Mouse (Mus musculus): Measurements from ENCODE around the gene Slc25a16. TPM values are rescaled to one million over a fixed set of nuclear protein-coding genes. Genes with fewer than 3 reads are reported as not detected.

Gene Slc25a16
- 3.6 TPM for polyA plus RNA-seq (2012; fragmentation: generic; extraction: Trizol)
- long read RNA-seq, experiment 1, partial matches to known transcripts: 0 of 4 reads
- long read RNA-seq, experiment 1, other reads (novel, unspliced or antisense): 2 of 4 reads
- long read RNA-seq, experiment 2, transcript Slc25a16-201 (9 exons, 3,145 nt): major isoform, 22 of 31 reads
- long read RNA-seq, experiment 2, partial matches to known transcripts: 0 of 31 reads
- long read RNA-seq, experiment 2, other reads (novel, unspliced or antisense): 8 of 31 reads

DNA sequence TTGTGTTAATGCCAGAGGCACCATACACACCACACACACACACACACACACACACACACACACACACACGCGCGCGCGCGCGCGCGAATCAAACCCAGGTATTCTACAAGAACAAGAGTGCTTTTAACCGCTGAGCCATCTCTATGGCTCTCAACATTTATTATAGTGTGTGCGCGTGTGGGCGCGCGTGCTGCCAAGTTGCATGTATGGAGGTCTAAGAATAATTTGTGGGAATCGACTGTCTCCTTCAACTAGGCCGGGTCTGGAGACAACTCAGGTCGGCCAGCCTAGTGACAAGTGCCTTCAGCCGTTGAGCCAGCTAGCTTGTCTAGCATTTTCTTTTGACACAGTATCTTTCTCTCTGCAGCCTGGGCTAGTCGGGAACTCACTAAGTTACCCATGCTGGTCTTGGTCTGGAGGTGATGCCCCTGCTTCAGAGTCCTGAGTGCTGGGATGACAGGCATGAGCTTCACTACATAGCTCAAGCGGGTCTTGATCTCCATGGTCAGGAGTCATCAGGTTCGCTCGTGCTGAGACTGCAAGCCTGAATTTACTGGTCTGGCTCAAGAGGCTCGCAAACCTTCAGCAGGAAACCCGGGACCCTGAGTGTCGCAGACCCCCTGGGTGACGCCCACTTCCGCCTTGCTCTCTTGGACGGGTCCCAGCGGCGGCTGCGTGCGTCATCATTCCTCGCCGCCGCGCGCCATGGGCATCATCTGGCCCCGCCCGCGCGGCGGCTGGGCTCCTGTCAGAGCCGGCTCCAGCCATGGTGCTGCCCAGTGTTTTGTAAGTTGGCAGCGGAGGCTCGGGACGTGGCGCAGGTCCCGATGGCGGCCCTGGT lies at the start of gene Slc25a16:
Gene Slc25a16, plus strand, starts transcription at position 709 of the 841 bp plus-strand sequence.
- H3K79me3 ChIP-seq (ENCODE audit: low read depth): peaks cover 7% of the 10 kb centered on the region
- H3K27me3 ChIP-seq (ENCODE audit: control insufficient read depth, insufficient read depth, insufficient read length): no peaks in the 10 kb centered on the region
- no peak for TF ChIP-seq CEBPB (IDR thresholded peaks at IDR 0.05; ENCODE audit: low read depth)
- no peak for TF ChIP-seq MYOG (IDR thresholded peaks at IDR 0.05; ENCODE audit: control insufficient read depth, extremely low read depth, insufficient read length)
- TF ChIP-seq MAX (IDR thresholded peaks at IDR 0.05): peak; percentile 66
- H3ac ChIP-seq (ENCODE audit: control insufficient read depth, insufficient read length, low read depth): peak within 1 kb of the TSS; percentile 96
- no peaks in the 10 kb centered on the region for H3K36me3 ChIP-seq (ENCODE audit: control insufficient read depth, insufficient read depth)
- H3K4me3 ChIP-seq (ENCODE audit: insufficient read depth, poor library complexity, severe bottlenecking): peak within 1 kb of the TSS; percentile 76
- peaks cover 31% of the 10 kb centered on the region for H3K79me2 ChIP-seq (ENCODE audit: control insufficient read depth, insufficient read depth)

DNA sequence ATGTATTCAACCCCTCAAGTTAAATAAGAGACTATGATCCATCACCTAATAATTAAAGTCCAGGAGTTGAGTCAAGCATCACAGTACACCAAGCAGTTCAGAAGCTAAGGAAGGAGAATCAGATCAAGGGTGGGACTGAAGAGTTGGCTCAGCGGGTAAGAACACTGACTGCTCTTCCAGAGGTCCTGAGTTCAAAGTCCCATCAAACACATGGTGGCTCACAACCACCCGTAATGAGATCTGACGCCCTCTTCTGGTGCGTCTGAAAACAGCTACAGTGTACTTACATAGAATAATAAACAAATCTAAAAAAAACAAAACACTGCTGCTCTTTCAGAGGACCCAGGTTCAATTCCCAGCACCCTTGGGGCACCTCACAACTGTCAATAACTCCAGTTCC lies 45.6 kb upstream of the Slc25a16 start:
- no peaks in the 10 kb centered on the region for H3K36me3 ChIP-seq (ENCODE audit: control insufficient read depth, insufficient read depth)
- TF ChIP-seq MYOD1 (IDR thresholded peaks at IDR 0.05; ENCODE audit: control insufficient read depth, insufficient read length, low read depth): no peak
- TF ChIP-seq MYOG (IDR thresholded peaks at IDR 0.05; ENCODE audit: control insufficient read depth, extremely low read depth, insufficient read length): no peak
- TF ChIP-seq USF1 (IDR thresholded peaks at IDR 0.05; ENCODE audit: low read depth): no peak
- TF ChIP-seq FOSL1 (IDR thresholded peaks at IDR 0.05; ENCODE audit: insufficient read depth, low read length, poor library complexity, severe bottlenecking): no peak
- TF ChIP-seq CEBPB (IDR thresholded peaks at IDR 0.05; ENCODE audit: low read depth): no peak
- TF ChIP-seq MAX (IDR thresholded peaks at IDR 0.05): no peak
- TF ChIP-seq CTCF (IDR thresholded peaks at IDR 0.05; ENCODE audit: control insufficient read depth, insufficient read depth, insufficient read length): no peak
- H3K79me2 ChIP-seq (ENCODE audit: control insufficient read depth, insufficient read depth): no peaks in the 10 kb centered on the region
- no peak overlapping the region for H3ac ChIP-seq (ENCODE audit: control insufficient read depth, insufficient read length, low read depth)
- no peaks in the 10 kb centered on the region for H3K27me3 ChIP-seq (ENCODE audit: control insufficient read depth, insufficient read depth, insufficient read length)
- no peaks in the 10 kb centered on the region for H3K79me3 ChIP-seq (ENCODE audit: low read depth)
- H3K4me3 ChIP-seq (ENCODE audit: insufficient read depth, poor library complexity, severe bottlenecking): no peak overlapping the region

- Histone ChIP-seq H3K36me3 (ENCODE audit: control insufficient read depth, insufficient read depth) (no peaks in the 10 kb centered on the region), H3K27me3 (ENCODE audit: control insufficient read depth, insufficient read depth, insufficient read length) (no peaks in the 10 kb centered on the region), H3K4me3 (ENCODE audit: insufficient read depth, poor library complexity, severe bottlenecking) (no peak overlapping the region), H3ac (ENCODE audit: control insufficient read depth, insufficient read length, low read depth) (no peak overlapping the region), H3K79me2 (ENCODE audit: control insufficient read depth, insufficient read depth) (no peaks in the 10 kb centered on the region), H3K79me3 (ENCODE audit: low read depth) (no peaks in the 10 kb centered on the region)
- no peak for TF ChIP-seq MYOD1 (IDR thresholded peaks at IDR 0.05; ENCODE audit: control insufficient read depth, insufficient read length, low read depth)
- TF ChIP-seq MAX (IDR thresholded peaks at IDR 0.05): no peak
- no peak for TF ChIP-seq MYOG (IDR thresholded peaks at IDR 0.05; ENCODE audit: control insufficient read depth, extremely low read depth, insufficient read length)
- TF ChIP-seq CEBPB (IDR thresholded peaks at IDR 0.05; ENCODE audit: low read depth): no peak
- no peak for TF ChIP-seq USF1 (IDR thresholded peaks at IDR 0.05; ENCODE audit: low read depth)
- TF ChIP-seq CTCF (IDR thresholded peaks at IDR 0.05; ENCODE audit: control insufficient read depth, insufficient read depth, insufficient read length): no peak
- TF ChIP-seq FOSL1 (IDR thresholded peaks at IDR 0.05; ENCODE audit: insufficient read depth, low read length, poor library complexity, severe bottlenecking): no peak
Observed at GRCm38 (mm10) chr10:62875565-62875964, 44.9 kb upstream of the Slc25a16 start.

DNA sequence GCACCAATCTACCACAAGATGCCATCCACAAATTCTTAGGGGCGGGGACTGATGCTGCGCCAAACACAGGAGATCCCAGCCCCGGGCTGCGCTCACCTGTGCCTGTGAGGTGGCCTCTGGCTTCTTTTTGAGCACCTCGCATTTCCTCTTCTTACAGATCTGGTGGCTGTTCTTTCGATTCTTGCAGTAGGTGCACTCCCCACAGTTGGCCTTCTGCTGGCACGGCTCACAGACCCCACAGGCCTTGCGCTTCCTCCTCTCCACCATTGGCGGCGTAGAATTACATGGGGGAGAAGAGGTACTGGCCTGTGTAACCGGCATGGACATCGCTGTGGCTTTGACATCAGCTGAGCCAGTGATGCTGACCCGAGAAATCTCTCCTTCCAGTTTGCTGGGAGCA lies 42.4 kb upstream of the Slc25a16 start:
- Histone ChIP-seq H3K79me3 (ENCODE audit: low read depth) (no peaks in the 10 kb centered on the region), H3K4me3 (ENCODE audit: insufficient read depth, poor library complexity, severe bottlenecking) (no peak overlapping the region), H3K79me2 (ENCODE audit: control insufficient read depth, insufficient read depth) (no peaks in the 10 kb centered on the region), H3K27me3 (ENCODE audit: control insufficient read depth, insufficient read depth, insufficient read length) (no peaks in the 10 kb centered on the region), H3K36me3 (ENCODE audit: control insufficient read depth, insufficient read depth) (no peaks in the 10 kb centered on the region), H3ac (ENCODE audit: control insufficient read depth, insufficient read length, low read depth) (no peak overlapping the region)
- TF ChIP-seq CTCF (IDR thresholded peaks at IDR 0.05; ENCODE audit: control insufficient read depth, insufficient read depth, insufficient read length) (no peak), FOSL1 (IDR thresholded peaks at IDR 0.05; ENCODE audit: insufficient read depth, low read length, poor library complexity, severe bottlenecking) (no peak), MAX (IDR thresholded peaks at IDR 0.05) (no peak), CEBPB (IDR thresholded peaks at IDR 0.05; ENCODE audit: low read depth) (no peak), MYOG (IDR thresholded peaks at IDR 0.05; ENCODE audit: control insufficient read depth, extremely low read depth, insufficient read length) (no peak), USF1 (IDR thresholded peaks at IDR 0.05; ENCODE audit: low read depth) (no peak), MYOD1 (IDR thresholded peaks at IDR 0.05; ENCODE audit: control insufficient read depth, insufficient read length, low read depth) (no peak)

DNA sequence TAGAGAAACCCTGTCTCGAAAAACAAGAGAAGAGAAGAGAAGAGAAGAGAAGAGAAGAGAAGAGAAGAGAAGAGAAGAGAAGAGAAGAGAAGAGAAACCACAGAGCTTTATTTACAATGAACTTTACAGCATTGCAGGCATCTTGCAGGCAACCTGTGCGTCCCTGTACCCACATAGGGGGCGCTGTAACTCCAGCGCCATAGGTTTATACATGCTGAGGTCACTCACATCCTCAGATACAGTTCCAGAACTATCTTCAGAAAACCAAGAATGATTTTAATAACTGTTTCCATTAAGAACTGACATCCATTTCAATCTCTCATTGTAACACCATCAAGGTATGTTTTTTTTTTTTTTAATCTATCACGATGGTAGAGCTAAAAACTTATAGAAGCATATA lies 39.2 kb upstream of the Slc25a16 start:
- no peak overlapping the region for H3ac ChIP-seq (ENCODE audit: control insufficient read depth, insufficient read length, low read depth)
- TF ChIP-seq CEBPB (IDR thresholded peaks at IDR 0.05; ENCODE audit: low read depth): no peak
- peak; percentile 1 for TF ChIP-seq CTCF (IDR thresholded peaks at IDR 0.05; ENCODE audit: control insufficient read depth, insufficient read depth, insufficient read length)
- H3K27me3 ChIP-seq (ENCODE audit: control insufficient read depth, insufficient read depth, insufficient read length): no peaks in the 10 kb centered on the region
- no peaks in the 10 kb centered on the region for H3K79me3 ChIP-seq (ENCODE audit: low read depth)
- no peaks in the 10 kb centered on the region for H3K79me2 ChIP-seq (ENCODE audit: control insufficient read depth, insufficient read depth)
- no peaks in the 10 kb centered on the region for H3K36me3 ChIP-seq (ENCODE audit: control insufficient read depth, insufficient read depth)
- H3K4me3 ChIP-seq (ENCODE audit: insufficient read depth, poor library complexity, severe bottlenecking): no peak overlapping the region

Measured in C2C12 (cell line).